Mouse (Mus musculus) layer of hippocampus, adult 18-20 months (tissue): ENCODE measurements at regions not wholly inside any gene's neighbourhood (a gene's known extent, or its start where the extent isn't known, plus 50 kb on each side); places are given as distances from the start of the nearest gene placed in this dataset.

Source experiments
- DNase-seq, 2 experiments: peaks; one replicate each; pipeline ENCODE4 v3.0.0; 2022; ENCODE audit warnings: low spot score in 2 of 2

- no peak for DNase-seq
Observed at GRCm38 (mm10) chr4:80442711-80443110, 391.2 kb upstream of the Tyrp1 start.

DNA sequence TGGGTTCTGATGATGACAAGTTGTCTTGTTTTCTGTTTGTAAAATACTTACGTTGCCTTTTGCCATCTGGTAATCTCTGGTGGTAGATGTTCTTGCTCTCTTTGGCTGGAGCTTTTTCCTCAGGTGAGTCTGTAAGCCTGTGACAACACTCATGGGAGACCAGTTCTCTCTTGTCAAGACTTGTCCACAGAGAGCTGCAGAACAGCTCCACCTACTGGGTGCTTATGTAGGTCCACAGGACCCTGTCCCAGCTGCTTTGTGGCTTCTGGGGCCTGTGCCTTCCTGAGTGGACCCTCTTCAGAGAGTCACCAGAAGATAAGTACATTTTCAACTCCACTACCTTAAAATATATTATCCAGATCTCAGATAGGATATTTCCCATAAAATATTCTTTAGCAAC lies 370.3 kb upstream of the Tyrp1 start:
- DNase-seq, result no peak

- peak in 1 of 2 experiments; percentile 6 for DNase-seq
Observed at GRCm38 (mm10) chr4:80475736-80476478, 358.0 kb upstream of the Tyrp1 start.

- no peak for DNase-seq
Observed at GRCm38 (mm10) chr4:80515087-80515486, 318.8 kb upstream of the Tyrp1 start.

GRCm38 (mm10) chr4:80517476-80518285 lies 316.2 kb upstream of the Tyrp1 start:
- DNase-seq, result peak; percentile 57 to 82

- no peak for DNase-seq
Observed at GRCm38 (mm10) chr4:80518589-80518988, 315.3 kb upstream of the Tyrp1 start.

DNA sequence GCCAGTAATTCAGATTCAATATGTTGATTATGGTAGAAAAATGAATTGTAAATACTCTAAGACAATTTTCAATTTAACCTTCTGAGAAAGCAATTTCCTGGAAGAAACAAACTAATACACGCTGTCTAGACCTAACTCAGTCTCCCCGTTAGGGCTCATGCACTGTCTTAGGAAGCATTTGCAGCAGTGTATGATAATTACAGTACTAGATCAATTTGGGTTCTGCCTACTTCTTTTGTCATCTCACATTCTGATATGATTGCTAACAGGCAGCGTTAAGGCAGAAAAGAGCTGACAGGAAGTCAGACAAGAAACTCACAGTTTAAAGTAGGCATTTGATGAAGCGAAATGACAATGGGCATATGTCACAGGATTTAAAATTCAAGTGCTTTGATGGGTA lies 294.1 kb upstream of the Tyrp1 start:
- DNase-seq, result no peak

DNA sequence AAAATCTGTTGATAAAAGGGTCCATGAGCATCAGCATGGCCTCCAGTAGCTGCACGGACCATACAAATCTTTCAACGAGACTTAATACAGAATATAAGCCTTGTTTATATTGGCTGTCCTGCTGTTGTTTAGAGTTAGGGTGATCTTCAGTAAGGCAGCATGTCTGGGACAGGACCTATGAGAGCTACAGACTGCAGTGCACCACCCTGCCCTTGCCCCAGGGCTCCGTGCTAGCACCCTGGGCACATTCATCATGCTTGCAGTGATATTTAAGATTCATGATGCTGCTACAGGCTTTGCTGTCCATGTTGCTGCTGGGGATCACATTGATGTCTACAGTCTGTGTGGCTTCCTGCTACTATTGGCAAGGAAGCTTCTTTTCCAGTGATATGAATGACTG lies 288.8 kb upstream of the Tyrp1 start:
- no peak for DNase-seq

DNA sequence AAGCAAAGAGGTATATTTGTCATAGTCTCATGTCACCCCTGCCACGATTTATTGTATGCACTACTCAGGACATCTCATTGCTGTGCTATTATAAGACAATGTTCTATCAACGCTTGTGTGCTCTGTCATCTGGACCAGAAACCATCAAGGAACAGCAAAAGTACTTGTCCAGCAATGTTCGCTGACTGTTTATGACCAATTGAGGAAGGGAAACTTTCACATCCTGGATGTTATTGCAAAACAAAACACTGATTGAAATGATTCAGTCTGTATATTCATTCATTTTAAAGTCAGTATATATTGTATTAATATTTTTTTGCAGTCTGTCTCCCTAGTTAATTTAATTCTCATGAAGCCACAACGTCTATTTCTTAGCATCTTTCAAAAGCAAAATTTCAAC lies 244.5 kb upstream of the Tyrp1 start:
- DNase-seq, result no peak

DNA sequence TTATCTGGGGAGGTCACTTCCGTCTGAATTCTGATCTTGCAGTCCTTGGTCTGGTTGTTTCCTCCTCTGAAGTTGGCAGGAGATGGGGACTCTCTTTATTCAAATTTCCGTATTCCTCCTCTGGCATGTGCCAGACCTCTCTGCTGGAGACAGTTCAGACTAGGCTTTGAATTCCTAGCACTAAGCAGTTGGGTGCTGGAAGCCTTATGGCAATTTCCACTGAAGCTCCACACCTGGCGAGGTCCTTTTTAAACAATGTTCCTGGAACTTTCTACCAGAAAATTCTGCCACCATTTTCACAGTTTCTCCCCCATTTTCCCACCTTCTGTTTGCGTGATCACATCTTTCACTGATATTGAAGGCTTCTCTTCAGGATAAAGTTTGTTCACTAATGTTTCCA lies 205.7 kb upstream of the Tyrp1 start:
- no peak for DNase-seq

DNA sequence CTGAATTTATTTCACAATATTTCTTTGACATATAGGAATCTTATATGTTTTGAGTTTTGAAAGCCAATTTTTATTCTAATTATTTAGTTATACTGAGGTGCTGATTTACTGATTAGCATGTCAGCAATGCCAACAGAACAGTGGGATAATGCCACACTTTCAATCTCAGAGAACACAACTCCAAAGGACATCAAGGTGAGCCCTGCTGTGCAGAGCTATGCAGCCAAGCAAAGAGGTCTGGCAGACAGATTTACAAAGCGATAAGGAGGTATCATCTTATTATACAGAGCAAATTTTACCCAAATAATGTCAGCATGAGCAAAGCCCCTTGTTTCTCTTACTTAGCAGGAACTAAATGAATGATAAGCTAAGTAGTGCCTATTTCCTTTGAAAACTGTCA lies 204.7 kb upstream of the Tyrp1 start:
- DNase-seq, result no peak

- no peak for DNase-seq
Observed at GRCm38 (mm10) chr4:80630260-80630659, 203.7 kb upstream of the Tyrp1 start.

- no peak for DNase-seq
Observed at GRCm38 (mm10) chr4:80631041-80631440, 202.9 kb upstream of the Tyrp1 start.

- no peak for DNase-seq
Observed at GRCm38 (mm10) chr4:80631441-80631840, 202.5 kb upstream of the Tyrp1 start.

- DNase-seq, result no peak
Observed at GRCm38 (mm10) chr4:80638381-80638780, 195.5 kb upstream of the Tyrp1 start.
